Mouse (Mus musculus): ENCODE results near the gene Tmed9.

Tmed9 gene

DNA sequence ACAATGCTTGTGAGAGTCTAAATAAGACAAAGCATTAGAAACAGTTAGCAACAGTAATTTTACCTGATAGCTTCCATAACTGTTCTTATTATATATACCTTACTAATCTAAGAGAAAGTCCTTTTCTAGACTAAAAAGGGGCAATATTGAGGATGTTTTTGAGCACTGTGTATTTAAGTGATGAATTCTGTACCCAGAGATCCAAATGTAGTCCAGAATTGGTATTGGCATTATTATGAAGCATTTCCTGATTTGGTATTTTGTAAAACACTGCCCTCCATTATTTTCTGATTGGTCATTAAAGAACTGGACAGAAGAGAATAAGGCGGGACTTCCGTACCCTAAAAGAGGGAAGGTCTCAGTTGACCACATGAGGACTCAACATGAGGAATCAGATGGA lies at the start of gene Tmed9:
TSS of gene Tmed9 (plus strand) at position 301 of the 400 bp plus-strand sequence.
- no peak for DNase-seq

DNA sequence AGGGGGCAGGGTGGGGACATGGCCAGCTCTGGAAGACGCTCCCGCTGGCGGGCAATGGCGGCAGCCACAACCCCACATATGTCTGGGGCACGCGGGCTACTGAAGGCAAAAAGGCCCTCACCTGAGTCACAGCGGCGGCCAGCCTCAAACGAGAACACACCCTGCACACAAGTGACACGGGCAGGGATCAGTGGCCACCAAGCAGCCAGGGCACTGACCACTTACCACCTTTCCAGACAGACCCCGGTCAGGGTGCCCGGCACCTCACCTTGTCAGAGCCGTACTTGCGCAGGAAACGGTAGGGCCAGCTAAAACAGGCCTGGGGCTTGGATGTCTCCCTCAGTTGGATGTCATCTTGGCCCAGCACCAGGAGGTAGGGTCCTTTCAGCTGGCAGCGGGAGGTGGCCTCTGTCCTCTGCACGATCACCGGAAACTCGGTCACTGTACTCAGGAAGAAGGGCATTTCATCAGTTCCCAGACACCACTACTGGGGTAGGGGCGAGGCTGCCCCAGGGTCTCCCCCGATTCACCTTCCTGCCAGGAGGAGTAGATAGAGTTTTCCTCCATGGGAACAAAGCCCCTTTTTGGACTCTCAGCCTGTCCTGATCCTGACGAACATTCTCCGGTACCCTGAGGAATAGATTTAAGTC lies 49.5 kb upstream of the Tmed9 start:
- no peak for DNase-seq

DNA sequence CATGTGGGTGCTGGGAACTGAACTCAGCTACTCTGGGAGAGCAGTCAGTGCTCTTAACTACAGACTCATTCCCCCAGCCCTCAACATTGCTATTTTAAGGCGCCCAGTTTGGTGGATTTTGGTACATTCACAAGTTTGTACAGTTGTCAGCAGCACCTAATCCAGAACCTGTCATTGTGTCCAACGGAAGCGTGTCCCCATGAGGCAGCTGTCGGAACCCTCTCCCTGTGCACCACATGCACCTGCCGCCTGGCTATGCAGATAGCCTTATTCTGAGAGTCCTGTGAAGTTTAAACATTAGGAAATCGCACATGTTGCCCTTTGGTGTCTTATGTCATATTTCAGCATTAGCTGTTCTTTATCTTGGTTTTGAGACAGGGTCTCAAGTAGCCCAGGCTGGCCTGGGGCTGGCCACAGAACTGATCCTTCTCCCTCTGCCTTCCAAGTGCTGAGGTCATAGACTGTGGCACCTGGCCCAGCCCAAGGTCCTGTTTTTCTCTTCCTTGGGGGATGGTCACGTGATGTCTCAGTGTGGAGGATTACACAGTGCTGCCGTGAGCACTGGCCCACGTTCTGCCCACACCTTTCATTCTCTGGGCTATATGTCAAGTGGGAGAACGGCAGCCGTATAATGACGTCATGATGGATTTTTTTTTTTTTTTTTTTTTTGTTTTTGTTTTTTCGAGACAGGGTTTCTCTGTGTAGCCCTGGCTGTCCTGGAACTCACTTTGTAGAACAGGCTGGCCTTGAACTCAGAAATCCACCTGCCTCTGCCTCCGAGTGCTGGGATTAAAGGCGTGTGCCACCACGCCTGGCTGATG lies 47.6 kb upstream of the Tmed9 start:
- DNase-seq: no peak

DNA sequence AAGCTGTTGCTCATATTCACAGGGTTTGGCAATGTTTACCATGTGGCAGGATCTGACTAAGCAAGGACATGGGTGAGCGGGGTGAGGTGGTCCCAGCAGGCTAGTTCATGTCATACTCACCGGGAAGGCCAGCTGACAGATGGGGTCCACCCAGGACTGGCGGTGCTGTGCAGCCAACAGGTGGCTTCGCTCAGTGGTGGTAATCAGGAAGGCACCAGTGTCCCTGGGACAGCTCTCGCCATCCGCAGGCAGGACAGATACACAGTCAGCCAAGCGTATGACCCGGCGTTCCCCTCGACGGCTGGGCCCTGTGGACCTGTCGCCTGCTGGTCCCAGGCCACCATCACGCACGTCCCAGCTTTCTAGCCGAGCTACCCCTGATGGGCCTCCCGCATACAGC lies 46.3 kb upstream of the Tmed9 start:
- no peak for DNase-seq

DNA sequence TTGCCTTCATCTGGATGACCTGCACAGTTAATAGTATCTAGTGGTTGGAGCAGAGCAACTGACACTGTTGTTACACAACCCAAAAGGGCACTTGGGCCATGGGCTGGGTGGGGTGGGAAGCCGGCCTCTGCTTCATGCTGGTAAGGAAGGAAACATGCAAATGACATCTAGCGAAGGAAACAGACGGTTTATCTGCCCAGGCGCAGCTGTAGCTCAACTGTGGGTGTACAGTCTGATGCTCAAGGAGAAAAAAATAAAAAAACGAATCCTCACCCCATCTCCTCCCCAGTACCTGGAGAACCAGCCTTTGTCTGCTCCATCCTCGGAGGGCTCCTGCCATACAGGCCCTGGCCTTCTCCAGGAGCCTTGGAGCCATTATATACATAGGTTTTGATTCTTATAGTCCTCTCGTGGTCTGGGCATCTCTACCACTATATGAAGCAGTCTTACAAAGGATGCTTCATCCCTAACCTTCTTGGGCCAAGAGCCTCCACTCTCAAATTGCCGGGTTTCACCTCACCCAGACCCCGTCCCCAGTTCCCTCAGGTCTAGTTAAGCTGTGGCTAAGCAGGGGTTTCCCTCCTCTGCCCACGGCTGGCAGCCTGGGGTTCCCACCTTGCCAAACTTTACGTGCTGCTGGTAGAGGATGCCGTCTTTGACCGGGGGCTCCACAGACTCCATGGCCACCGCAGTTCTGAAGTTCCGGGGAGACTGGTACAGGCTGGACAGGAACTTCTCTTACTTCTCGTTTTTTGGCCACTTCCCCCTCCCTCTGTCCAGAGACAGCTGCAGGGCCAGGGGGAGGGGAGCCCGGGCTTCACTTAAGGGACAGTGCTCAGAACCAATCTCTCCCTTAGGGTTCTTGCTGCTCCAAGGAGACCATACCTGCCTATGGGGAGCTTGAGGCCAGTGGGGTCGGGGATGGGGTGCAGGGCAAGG lies 45.4 kb upstream of the Tmed9 start:
- no peak for DNase-seq

DNA sequence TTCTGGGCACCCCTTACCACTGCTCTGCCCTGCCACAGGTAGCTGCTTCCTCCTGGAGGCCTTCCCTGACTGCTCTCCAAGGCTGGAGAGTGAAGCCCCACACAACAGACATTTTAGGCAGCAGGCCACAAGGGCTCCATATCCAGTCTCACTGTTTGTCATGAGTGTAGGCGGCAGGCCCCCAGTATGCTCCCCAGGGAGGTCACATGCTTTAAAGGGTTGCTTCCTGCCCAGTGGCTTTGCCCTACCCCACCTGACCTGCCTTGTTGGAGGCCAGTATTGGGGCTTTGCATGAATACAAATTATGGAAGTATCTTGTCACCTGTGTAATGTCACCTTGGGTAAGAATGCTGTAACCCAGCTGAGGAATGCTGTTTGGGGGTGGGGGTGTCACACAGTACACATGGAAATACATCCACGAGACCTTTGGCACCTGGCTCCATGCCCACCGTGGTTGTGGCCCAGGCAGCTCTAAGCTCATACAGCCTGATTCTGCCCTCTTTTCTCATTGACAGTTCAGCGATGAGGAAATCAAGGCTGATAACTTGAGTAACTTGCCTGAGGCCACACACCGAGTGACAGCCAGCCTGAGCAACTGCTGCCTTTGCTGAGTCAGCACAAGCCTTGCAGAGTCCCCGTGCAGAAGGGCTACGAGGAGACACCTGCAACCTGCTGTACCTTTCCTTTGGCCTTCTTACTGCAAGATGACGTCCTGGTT lies 44.2 kb upstream of the Tmed9 start, which contains the start of gene Dok3:
TSS of gene Dok3 (minus strand) at position 99 of the 718 bp plus-strand sequence.
- no peak for DNase-seq

DNA sequence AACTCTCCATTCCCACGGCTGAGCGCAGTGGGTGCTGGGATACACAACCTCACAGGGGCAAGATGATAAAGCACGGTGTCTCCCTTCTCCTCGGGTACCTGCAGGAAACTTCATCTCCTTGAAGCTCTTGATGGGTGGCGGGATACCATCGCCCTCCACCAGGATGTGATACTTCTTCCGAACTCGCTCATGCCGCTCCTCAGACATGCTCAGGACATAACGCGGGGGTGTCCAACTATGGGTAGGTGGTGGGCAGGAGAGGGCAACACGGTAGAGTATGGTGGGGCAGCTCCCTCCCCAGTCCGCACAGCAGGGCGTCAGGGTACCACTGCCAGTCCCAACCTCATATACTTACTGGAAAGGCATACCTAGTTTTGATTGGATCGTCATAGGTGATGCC lies 38.3 kb upstream of the Tmed9 start:
- no peak for DNase-seq

DNA sequence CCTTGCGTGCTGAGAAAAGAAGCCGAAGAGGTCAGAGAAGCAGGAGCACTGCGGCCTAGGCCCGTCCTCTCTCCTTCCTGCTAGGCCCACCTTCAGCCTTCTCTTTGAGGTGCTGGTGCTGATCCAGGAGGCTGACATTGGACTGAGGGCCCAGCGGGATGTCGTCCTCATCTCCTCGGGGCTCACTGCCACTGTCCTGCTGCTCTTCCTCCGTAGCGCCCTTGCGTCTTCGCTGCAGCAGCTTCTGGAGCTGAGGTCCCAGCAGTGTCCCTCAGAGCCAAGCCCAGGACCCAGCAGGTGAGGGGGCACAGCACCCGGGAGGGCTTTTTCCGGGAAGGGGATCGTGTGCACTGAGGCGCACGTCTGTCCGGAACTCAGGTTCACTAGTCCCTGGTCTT lies 37.7 kb upstream of the Tmed9 start:
- no peak for DNase-seq

DNA sequence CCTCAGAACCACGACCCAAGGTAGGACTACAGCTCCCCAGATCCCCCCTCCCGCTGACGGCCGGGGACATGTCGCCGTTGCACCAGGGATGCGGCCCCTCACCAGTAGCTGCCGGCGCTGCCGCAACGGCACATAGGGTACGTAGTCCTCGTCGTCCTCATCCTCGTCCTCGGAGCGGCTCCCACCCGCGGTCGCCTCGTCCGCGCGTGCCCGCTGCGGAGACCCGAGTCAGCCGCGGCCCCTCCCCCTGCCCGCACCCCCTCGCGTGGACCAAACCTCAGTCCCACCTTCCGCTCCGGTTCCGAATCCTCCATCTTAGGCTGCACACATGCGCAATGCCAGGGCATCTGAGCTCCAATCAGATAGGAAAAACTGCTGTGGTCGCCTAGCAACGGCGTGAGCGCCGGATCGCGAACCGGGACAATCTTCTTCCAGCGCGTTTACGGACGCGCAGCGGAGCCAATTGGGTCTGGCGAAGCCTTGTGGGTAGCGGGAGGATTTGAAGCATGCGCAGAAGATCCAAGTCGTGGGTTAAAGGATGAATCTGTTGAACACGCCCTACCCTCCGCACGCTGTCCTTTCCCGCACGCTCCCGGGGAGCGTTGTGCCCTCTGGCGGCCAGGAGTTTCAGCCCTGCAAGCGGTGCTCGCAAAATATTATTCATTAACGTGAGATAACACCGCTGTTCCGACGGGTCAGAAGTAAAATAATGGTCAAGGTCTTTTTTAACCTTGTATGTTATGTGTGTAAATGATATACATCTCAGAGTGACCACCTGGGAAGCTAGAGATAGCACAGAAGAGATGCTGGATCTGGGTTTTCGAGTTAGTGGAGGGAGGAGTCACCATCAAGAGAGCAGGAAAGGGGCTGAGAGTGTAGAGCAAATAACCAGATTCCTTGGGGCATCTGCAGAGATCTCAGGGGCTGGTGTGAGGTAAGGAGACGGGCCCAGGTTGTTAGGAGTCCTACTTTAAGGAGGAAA lies 37.0 kb upstream of the Tmed9 start, which contains the start of gene Ddx41:
TSS of gene Ddx41 (minus strand) at position 465 of the 982 bp plus-strand sequence.
- DNase-seq: peak; percentile 99 to 100

DNA sequence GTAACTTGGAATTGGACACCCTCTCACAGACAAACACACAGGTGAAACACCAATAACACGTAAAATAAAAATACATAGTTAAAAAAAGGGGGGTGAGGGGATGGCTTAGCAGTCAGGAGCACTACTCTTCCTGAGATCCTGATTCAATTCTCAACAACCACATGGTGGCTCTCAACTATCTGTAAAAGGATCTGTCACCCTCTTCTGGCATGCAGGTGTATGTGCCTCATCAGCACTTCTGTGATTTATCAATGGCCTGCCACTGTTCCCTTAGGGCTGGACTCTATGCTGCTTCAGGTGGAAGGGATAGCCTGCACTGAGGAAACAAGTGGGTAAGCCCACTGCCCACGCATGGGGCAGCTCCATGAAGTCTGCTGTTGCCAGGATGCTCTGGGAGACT lies 32.6 kb upstream of the Tmed9 start:
- DNase-seq: no peak

DNA sequence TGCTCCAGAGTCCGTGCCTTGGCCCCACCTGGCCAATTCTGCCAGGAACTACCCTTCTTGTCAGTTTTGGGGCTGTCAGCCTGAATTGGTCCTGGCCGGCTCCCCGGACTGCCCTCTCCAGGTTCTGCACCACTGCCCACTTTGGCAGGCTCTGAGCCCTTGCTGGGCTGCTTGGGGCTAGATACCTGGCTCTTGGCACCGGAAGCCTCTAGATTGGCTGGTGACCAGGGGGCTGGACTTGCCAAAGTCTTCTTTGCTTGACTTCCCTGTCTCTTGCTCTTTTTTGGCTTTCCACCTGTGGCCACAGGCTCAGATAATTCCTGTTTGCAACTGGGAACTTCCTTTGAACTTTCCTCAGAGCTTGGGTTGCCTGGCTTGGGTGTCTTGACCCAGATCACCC lies 30.6 kb upstream of the Tmed9 start:
- DNase-seq: no peak

DNA sequence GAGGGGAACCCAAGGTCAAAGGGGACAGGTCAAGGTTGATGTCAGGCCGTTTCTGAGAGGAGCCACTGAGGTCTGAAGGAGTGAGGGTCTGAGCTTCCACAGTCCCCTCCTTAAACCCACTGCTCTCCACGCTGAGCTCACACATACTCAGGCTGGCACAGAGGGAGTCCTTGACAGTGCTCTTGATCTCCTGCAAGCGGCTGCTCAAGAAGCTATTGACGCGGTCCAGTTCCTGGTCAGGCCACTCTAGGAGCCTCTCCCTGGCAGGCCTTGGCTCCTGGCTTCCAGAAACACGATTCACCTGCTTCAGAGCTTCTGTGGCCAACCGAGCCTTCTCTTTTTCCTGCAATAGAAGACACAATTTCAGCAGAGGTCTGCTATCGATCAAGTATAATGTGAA lies 30.1 kb upstream of the Tmed9 start:
- DNase-seq: no peak

DNA sequence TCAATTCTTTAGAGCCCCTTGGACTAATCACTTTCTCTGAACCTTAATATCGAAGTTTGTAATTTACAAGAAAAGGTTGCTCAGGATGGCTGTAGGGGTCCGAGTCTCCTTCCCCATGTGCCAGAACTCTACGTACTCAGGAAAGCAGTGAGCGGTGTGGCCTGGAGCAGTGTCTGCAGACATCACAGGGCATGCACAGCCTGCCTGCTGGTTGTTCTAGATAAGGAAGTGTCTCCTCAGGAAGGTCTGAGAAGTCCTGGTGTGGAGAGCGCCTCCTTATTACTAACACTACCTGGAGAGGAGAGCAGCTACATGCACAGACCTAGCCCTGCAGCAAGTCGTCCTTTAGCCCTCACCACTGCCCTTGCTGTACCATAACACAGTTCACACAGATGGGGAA lies 28.7 kb upstream of the Tmed9 start:
- DNase-seq: no peak

DNA sequence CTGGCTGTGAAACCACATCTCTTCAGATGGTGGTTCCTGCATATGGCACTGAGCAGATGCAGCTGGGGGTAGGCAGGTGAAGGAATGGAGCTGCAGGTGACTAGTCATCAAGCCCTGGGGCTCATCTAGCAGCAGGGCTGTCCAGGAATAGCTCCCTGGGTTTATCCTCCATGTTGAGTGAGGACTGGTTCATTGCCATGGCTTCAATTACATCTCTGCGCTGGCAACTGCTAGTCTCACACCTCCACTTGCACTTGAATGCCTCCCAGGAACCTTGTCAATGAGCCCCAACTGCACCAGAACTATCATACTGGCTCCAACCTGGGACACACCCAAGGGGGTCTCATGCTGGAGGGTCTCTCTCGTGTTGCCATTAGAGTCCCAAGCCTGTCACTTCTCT lies 25.6 kb upstream of the Tmed9 start:
- DNase-seq: no peak

DNA sequence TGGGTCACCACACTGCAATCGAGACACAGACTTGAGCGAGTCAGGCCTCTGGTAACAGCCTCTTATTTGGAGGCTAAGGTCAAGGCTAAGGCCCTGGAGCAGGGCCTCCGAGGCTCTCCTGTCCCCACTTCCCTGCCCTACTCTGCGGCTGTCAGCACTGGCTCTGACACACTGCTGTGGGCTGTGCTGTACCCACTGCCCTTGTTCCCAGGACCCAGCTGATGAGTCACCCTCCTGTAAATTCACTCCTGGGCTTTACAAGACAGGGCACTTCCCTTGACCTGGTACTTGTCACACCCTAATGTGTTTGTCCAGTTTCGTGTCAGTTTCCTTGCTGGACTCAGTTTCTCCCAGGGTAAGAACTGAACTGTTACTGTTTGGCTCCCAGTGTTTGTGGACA lies 25.1 kb upstream of the Tmed9 start:
- DNase-seq: no peak

DNA sequence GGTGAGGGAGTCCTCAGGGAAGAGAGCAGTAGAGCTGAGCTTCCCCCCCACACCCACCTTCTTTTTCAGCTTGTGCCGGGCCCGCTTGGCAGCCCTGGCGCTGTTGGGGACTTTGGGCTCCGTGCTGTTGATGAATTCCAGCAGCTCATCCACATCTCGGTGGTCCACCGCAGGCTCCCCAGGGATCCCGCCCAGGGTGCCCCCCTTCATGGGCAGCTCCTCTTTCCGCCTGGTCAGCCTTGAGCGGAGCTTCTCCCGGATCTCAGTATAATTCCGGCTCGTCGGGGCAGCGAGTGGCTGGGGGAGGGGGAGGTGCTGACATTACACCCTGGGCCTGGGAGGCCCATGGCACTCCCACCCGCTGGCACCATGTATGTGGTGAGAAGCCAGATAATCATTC lies 24.5 kb upstream of the Tmed9 start:
- no peak for DNase-seq

DNA sequence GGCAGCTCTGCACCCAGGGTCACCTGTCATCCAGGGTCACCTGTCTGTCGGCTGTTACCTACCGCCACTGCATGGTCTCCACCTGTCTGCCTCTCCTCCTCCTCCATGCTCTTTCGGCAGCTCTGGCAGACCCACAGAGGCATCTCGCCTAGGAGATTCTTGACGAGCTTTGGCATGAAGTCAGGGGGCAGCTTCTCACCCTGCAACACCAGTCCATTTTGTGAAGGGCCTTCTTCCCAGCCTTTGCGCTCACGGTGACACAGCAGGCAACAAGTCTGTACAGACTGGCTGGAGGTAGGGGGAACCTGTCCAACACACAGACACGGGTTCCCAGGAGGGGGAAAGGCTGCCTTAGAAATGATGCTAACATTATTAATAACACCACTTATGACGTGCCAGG lies 17.6 kb upstream of the Tmed9 start:
- DNase-seq: no peak

DNA sequence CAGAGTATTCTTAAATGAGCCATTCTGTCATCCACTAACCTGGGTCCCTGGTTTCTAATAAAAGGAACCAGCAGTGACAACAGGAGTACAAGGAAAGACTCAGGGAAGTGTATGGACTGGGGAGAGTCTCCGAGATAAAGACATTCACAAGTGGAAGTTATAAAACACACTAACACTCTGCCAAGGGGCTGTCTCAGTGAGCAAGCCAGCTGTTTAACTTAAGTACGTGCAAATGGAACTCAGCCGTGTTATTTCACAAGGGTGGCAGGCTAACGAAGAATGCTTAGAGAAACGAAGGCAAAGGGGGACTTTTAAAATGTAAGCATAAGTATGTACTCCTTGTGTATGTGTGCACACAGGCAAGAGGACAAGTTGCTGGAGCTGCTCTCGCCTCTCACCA lies 16.0 kb upstream of the Tmed9 start:
- no peak for DNase-seq

DNA sequence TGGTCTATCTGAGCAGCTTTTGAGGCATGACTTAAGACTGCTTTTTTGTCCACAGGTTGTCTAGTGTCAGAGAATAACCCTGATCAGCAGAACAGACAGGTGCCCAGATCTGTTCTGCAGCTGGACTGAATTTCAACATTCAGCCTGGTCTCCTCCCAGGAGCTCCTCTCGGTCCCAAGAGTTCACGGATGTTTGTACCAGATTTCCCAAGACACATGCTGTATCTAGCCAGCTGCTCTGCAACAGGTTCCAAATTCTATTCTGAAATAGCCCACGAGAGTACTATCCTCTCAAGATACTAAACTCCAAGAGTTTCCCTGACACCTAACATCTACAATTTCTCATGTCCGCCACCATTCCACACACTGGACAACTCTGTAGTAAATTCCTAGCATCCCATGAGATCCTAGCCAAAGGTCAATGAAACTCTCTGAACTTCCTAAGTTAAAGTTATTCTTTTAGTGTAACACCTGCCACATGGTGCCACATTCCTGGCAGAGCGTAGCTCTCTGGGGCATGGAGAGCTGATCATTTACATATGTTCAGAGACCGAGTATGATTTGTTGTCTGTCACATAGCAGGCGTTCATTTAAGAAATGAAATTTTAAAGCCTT lies 10.2 kb upstream of the Tmed9 start:
- no peak for DNase-seq

DNA sequence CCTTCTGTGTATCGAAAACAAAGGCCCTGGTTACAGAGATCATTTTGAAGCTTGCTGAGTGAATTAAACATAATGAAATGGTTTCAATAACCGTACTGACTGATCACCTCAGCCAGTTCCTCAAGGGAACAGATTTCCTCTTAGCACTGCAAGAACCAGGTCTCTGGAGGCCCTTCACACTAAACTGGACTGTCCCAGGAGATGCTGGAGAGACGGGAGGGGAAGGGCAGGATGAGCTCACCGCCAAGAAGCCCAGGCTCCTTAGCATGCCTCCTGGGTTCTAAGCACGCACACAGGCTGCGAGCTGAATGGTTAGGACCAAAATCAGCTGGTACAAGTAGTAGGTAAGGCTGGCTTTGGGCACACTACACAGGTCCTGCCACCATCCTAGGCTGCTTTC lies 6.5 kb upstream of the Tmed9 start:
- DNase-seq: no peak

DNA sequence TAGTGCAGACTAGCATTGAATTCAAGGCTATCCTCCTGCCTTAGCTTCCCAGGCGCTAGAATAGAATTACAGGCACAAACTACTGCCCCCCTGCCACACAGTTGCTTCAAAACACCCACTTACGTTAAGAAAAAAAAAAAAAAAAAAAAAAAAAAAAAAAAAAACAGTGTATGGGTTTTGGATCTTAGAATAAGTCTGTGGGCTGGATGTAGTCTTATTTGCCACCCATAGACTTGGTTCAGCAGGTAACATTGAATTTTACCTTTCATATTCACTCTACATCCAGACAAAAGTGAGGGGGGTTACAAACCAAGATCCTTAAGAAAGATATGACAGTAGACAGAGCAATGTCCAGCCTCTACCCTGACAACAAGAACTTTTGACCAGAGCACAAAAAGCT lies 5.6 kb upstream of the Tmed9 start:
- no peak for DNase-seq
